Mouse (Mus musculus) hematopoietic stem cell, adult 5-6 weeks (primary cell): ENCODE measurements around the gene Arhgef28. TPM values are rescaled to one million over a fixed set of nuclear protein-coding genes. Genes with fewer than 3 reads are reported as not detected.

Source experiments
- ATAC-seq, 2 experiments: fragments of 125-278 bp in 1 of 2; replicated peaks in 1 of 2; 2 replicates each; pipeline ENCODE4 v1.8.0; 2016 to 2017; ENCODE audit warnings: inconsistent platforms in 2 of 2, mild to moderate bottlenecking in 2 of 2, moderate number of reproducible peaks in 2 of 2, low read depth in 1 of 2, moderate TSS enrichment in 1 of 2; ENCODE audit not compliant: low FRiP score in 2 of 2, poor library complexity in 2 of 2, severe bottlenecking in 2 of 2, insufficient read depth in 1 of 2, low TSS enrichment in 1 of 2
- total RNA-seq: library from RNA; stranded (forward); fragments of 172-1452, 232-1000 nt; gene quantifications from 2 replicates; pipeline ENCODE4 v1.2.3, GENCODE M21; 2017

Arhgef28 gene
- total RNA-seq, 1 experiment from 2014 or later = 17.9 TPM

DNA sequence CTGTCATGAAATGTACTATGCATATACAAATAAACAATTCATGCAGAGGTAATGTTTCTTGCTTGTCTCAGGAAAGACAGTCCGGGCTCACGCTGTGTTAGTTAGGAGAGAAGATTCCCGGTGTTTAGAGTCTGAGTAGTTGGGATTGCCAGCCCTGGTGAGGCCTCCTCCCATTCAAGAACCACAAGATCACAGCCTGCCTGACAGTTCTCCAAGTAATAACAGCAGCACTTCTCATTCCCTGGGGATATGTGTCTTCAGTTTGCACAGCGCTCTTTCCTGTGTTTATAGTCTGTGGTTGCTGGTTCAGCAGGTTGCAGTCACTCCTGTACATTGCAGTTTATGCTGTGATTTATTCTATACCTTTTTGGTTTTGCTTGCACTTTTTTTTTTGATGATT, 329.8 kb downstream of the Arhgef28 start:
- no peak for ATAC-seq

DNA sequence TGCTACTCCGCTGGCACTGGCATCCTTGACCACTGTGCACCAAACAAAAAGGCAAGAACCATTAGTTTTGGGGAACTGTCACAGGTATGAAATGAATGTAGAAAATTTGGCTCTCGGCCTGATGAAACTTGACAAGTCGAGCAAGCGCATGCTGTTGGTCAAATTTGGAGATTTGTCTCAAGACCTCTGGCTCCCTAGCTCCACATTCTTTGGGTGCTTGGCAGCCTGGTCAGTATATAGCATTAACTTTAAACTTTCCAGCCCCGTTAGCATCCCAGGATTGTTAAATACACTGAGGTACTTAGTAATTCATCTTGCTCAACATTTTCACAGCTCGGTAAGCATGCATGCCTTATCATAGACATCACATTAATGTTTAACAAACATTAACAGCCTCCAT, 330.2 kb downstream of the Arhgef28 start:
- no peak for ATAC-seq

DNA sequence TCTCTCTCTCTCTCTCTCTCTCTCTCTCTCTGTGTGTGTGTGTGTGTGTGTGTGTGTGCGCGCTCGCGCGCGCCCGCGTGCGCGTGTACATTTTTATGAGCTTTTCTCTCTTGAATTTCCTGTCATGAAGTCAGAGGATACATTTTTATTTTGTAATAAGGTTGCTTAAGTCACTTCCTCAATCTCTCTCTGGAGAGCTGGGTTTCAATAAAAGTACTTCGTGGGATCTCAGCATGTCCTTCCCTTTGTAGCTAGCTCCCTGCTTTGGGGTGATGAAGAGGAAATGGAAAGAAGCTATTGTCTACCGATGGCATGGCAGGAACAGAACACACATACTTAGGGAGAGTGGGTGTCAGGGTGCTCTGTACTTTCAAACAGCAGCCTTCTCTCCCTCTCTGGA, 336.8 kb downstream of the Arhgef28 start:
- peak; percentile 25 to 36; a peak in 2 of 4 replicates for ATAC-seq

GRCm38 (mm10) chr13:97867322-97867962, 338.8 kb downstream of the Arhgef28 start:
- ATAC-seq = no peak

- no peak for ATAC-seq
Measured at GRCm38 (mm10) chr13:97859071-97859470, 347.2 kb downstream of the Arhgef28 start.

- ATAC-seq = peak; percentile 52 to 60
Measured at GRCm38 (mm10) chr13:97857860-97858259, 348.4 kb downstream of the Arhgef28 start.

DNA sequence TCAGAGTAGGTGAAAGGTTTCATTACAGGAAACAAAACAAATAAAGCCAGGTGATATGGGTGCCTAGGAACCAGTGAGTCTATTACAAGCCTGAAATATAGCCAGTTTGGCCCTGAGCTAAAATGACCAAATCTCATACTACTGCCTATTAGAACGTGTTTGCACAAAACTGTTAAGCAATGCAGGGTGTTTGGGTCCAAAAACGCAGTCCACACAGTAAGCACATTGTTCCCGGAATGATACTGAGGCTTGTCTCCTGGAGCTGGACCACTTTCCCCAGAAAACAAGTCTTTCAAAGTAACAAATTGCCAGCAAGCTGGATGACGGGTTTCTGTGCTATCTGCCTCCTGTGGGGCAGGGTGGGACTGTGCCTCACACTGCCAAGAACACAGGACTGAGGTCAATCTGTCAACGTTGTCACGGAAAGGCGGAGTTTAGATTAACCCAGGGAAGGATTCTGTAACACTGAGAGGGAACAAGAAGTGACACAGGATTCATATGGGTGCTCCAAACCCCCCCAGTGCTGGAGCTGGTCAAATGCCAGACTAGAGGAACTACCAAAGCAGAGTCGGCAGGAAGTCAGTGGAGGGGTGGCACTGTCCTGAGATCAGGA, 352.8 kb downstream of the Arhgef28 start:
- no peak for ATAC-seq

Other genes with a start within 250 kb of the Arhgef28 start
- gene Utp15, start 56.6 kb upstream of the Arhgef28 start, total RNA-seq = 44.9 and 45.7 TPM in 2 replicates
- gene Ankra2, start 56.6 kb upstream of the Arhgef28 start, total RNA-seq = 18.8 and 22.5 TPM in 2 replicates
- not detected in 2 replicates for gene Gm21976, start 73.4 kb upstream of the Arhgef28 start, total RNA-seq
- gene Btf3, start 110.6 kb upstream of the Arhgef28 start, total RNA-seq = 1,706 and 2,199 TPM in 2 replicates
- not detected in 2 replicates for gene Foxd1, start 147.8 kb upstream of the Arhgef28 start, total RNA-seq